Mouse (Mus musculus) kidney, adult 2 months (tissue): Measurements from ENCODE around the gene Cope.

Experiments used
- CTCF ChIP-seq: fragments of 200-500 bp; conservative IDR thresholded peaks from 2 replicates; pipeline ENCODE4 v1.5.1; 2011; ENCODE audit warnings: low read depth, mild to moderate bottlenecking, control low read depth, low read length, moderate library complexity, mixed read lengths; ENCODE audit not compliant: insufficient read depth, insufficient read length
- POLR2A ChIP-seq: fragments of 200-500 bp; IDR thresholded peaks from one replicate; pipeline ENCODE4 v1.6.1; 2011; ENCODE audit warnings: low read depth, low read length, control low read depth

- no peak for TF ChIP-seq CTCF
- no peak for TF ChIP-seq POLR2A
Measured at GRCm38 (mm10) chr8:70347443-70347842, 45.1 kb downstream of the Cope start.
